Mouse (Mus musculus) midbrain, embryonic 10.5 days (tissue): ENCODE measurements around the gene Dph6. TPM values are rescaled to one million over a fixed set of nuclear protein-coding genes. Genes with fewer than 3 reads are reported as not detected.
A peak's percentile ranks its signal among the peaks of the same experiment; 100 is the strongest.

Experiments used
- DNase-seq: peaks from one replicate; pipeline ENCODE4 v3.0.0-alpha.2; 2017; ENCODE audit warnings: low spot score
- H3K27ac ChIP-seq: fragments of 300-500 bp; sonication (generic); replicated peaks from 2 replicates; pipeline ENCODE4 v1.5.1; 2016; ENCODE audit warnings: mild to moderate bottlenecking
- H3K27me3 ChIP-seq: fragments of 300-500 bp; sonication (generic); 2 replicates; pipeline ENCODE4 v1.6.1; 2016; ENCODE audit warnings: low read depth, mild to moderate bottlenecking; ENCODE audit not compliant: poor library complexity, severe bottlenecking
- H3K36me3 ChIP-seq: fragments of 300-500 bp; sonication (generic); 2 replicates; pipeline ENCODE4 v1.6.1; 2016; ENCODE audit warnings: mild to moderate bottlenecking, moderate library complexity
- H3K4me1 ChIP-seq: fragments of 300-500 bp; sonication (generic); 2 replicates; pipeline ENCODE4 v1.6.1; 2016
- H3K4me3 ChIP-seq: fragments of 300-500 bp; sonication (generic); 2 replicates; pipeline ENCODE4 v1.5.1; 2016; ENCODE audit warnings: mild to moderate bottlenecking, moderate library complexity
- H3K9me3 ChIP-seq: fragments of 300-500 bp; sonication (generic); replicated peaks from 2 replicates; pipeline ENCODE4 v1.6.1; 2016; ENCODE audit warnings: mild to moderate bottlenecking
- WGBS: fragments of 180-500 bp; shearing (Covaris S2); methylation state at CpG from one replicate; pipeline ENCODE4 v1.1.7; 2016; 5-methylcytosine and 5-hydroxymethylcytosine counted together
- polyA plus RNA-seq: library from polyadenylated mRNA; unstranded; fragments of >200 nt; fragmentation: Nextera tagmentation; extraction: Ambion mirVana; gene quantifications from 2 replicates; pipeline ENCODE4 v1.2.1, GENCODE M21; 2016

Dph6 gene
- polyA plus RNA-seq: 18.5 and 18.7 TPM in 2 replicates

DNA sequence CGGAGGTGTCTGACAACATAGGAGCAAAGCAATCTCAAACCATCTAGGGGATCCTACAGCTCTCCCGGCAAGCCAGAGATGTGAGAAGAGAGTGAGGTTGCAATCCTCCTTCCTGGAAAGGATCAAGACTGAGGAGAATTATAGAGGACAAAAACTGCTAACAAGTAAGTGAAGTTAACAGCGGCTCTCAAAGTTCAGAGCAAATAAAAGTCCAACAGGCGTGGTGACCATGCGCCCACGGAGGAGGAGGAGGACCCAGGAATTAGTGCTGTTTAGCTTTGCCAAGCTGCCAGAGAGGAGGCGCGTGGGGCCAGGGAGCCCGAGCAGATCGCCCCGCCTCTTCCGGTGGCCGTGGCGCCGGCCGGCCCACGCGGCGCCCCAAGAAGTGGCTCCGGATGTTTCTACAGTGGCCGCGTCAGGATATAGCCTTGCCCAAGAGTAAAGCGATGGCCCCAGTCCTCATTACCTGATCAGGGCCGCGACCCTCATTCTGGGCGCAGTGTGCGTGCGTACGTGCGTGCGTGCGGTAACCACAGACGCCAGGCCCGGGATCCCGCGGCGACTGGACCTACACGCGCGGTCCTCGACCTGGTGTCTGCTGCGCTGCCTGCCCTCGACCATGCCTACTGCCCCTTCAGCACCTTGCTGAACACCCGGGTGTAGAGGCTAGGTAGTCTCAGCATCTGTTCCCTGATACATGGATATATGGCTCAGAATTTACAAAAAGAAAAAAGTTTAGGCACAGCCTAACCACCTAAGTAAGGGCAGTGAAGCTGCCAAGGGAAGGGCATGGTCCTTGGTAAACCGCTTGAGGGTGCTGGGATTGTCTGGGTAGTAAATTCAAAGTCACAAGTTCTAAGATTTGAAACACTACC lies at the start of gene Dph6:
TSS of gene Dph6 (minus strand) at position 600 of the 875 bp plus-strand sequence.
- no peaks in the 10 kb centered on the region for H3K9me3 ChIP-seq
- no peaks in the 10 kb centered on the region for H3K27me3 ChIP-seq
- peak; percentile 88 for DNase-seq
- peak within 1 kb of the TSS; percentile 97 for H3K27ac ChIP-seq
- under 1% methylated on average over 45 of the region's 45 CpGs for WGBS
- peak within 1 kb of the TSS; percentile 71 for H3K4me3 ChIP-seq
- peaks cover 9% of the 10 kb centered on the region for H3K4me1 ChIP-seq
- H3K36me3 ChIP-seq: no peaks in the 10 kb centered on the region; the same call in 1 of the 2 replicates

GRCm38 (mm10) chr2:114700966-114701685 lies 46.4 kb upstream of the Dph6 start:
- Histone ChIP-seq H3K4me1 (no peaks in the 10 kb centered on the region), H3K9me3 (no peaks in the 10 kb centered on the region), H3K27me3 (no peaks in the 10 kb centered on the region), H3K36me3 (no peaks in the 10 kb centered on the region), H3K4me3 (no peak overlapping the region), H3K27ac (no peak overlapping the region)
- no peak for DNase-seq
- WGBS: 85% methylated on average over 2 of the region's 2 CpGs

- Histone ChIP-seq H3K9me3 (no peaks in the 10 kb centered on the region), H3K36me3 (no peaks in the 10 kb centered on the region), H3K4me1 (no peaks in the 10 kb centered on the region), H3K27ac (no peak overlapping the region), H3K4me3 (no peak overlapping the region), H3K27me3 (no peaks in the 10 kb centered on the region)
- 77% methylated on average over 2 of the region's 2 CpGs for WGBS
- DNase-seq: no peak
Observed at GRCm38 (mm10) chr2:114691607-114692006, 36.8 kb upstream of the Dph6 start.

GRCm38 (mm10) chr2:114687483-114687882 lies 32.7 kb upstream of the Dph6 start:
- Histone ChIP-seq H3K4me1 (no peaks in the 10 kb centered on the region), H3K9me3 (no peaks in the 10 kb centered on the region), H3K27ac (no peak overlapping the region), H3K27me3 (no peaks in the 10 kb centered on the region), H3K36me3 (no peaks in the 10 kb centered on the region), H3K4me3 (no peak overlapping the region)
- DNase-seq: no peak
- WGBS: 74% methylated on average over 1 of the region's 1 CpGs

GRCm38 (mm10) chr2:114687081-114687480 lies 32.3 kb upstream of the Dph6 start:
- Histone ChIP-seq H3K27ac (no peak overlapping the region), H3K4me1 (no peaks in the 10 kb centered on the region), H3K9me3 (no peaks in the 10 kb centered on the region), H3K36me3 (no peaks in the 10 kb centered on the region), H3K27me3 (no peaks in the 10 kb centered on the region), H3K4me3 (no peak overlapping the region)
- WGBS: 93% methylated on average over 4 of the region's 4 CpGs
- no peak for DNase-seq

- Histone ChIP-seq H3K4me1 (no peaks in the 10 kb centered on the region), H3K4me3 (no peak overlapping the region), H3K9me3 (no peaks in the 10 kb centered on the region), H3K27ac (no peak overlapping the region), H3K27me3 (no peaks in the 10 kb centered on the region), H3K36me3 (no peaks in the 10 kb centered on the region)
- DNase-seq: no peak
- 71% methylated on average over 1 of the region's 1 CpGs for WGBS
Observed at GRCm38 (mm10) chr2:114673831-114674230, 19.1 kb upstream of the Dph6 start.

DNA sequence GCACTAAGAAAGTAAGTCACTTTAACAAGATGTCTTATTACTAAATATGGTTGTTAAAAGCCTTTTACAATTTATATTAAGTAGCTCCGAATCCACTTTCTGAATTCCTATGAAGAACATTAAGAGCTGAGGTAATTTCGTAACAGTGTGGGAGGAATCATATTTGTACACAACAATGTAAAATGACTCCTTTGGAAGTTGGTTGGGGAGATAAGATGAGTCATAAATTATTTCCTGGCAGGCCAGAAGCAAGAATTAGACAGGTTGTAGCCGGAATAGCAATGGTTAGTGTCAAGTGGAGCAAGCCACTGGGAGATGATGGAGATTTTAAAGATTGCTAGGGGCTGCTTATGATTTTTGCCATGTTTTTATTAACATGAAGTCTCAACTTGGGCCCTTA lies 16.2 kb upstream of the Dph6 start:
- no peak for DNase-seq
- H3K4me3 ChIP-seq: no peak overlapping the region
- no peaks in the 10 kb centered on the region for H3K9me3 ChIP-seq
- 90% methylated on average over 3 of the region's 3 CpGs for WGBS
- no peak overlapping the region for H3K27ac ChIP-seq
- H3K36me3 ChIP-seq: no peaks in the 10 kb centered on the region
- H3K4me1 ChIP-seq: no peaks in the 10 kb centered on the region
- H3K27me3 ChIP-seq: no peaks in the 10 kb centered on the region

- H3K36me3 ChIP-seq: no peaks in the 10 kb centered on the region
- peaks cover 3% of the 10 kb centered on the region for H3K4me1 ChIP-seq
- WGBS: 89% methylated on average over 2 of the region's 2 CpGs
- H3K4me3 ChIP-seq: no peak overlapping the region
- no peaks in the 10 kb centered on the region for H3K9me3 ChIP-seq
- H3K27ac ChIP-seq: no peak overlapping the region
- DNase-seq: no peak
- H3K27me3 ChIP-seq: no peaks in the 10 kb centered on the region
Observed at GRCm38 (mm10) chr2:114658954-114659353, 4.2 kb upstream of the Dph6 start.

- Histone ChIP-seq H3K27me3 (no peaks in the 10 kb centered on the region), H3K9me3 (no peaks in the 10 kb centered on the region), H3K27ac (no peak overlapping the region), H3K4me1 (no peaks in the 10 kb centered on the region), H3K4me3 (no peak overlapping the region), H3K36me3 (peaks cover 8% of the 10 kb centered on the region)
- 63% methylated on average over 5 of the region's 5 CpGs for WGBS
- no peak for DNase-seq
Observed at GRCm38 (mm10) chr2:114646240-114646639, 8.5 kb downstream of the Dph6 start.

DNA sequence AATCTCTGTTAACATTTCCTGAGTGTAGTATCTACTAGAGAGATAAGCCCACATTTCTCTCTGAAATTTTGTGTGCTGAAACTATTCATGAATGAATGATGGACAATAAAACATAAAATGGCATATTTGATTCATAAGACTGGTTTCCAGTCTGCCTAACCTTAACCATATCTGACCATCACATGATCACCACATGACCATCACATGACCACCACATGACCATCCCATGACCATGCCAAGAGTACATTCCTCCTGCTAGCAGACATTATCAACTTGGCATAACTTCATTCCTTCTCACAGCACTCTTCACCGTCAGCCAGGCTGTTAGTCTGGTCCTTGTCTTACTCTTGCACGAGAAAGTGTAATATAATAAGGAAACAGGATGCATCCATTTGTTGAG lies 10.9 kb downstream of the Dph6 start:
- peaks cover 11% of the 10 kb centered on the region for H3K36me3 ChIP-seq
- 94% methylated on average over 2 of the region's 2 CpGs for WGBS
- no peaks in the 10 kb centered on the region for H3K9me3 ChIP-seq
- H3K4me3 ChIP-seq: no peak overlapping the region
- H3K27ac ChIP-seq: no peak overlapping the region
- no peak for DNase-seq
- H3K27me3 ChIP-seq: no peaks in the 10 kb centered on the region
- H3K4me1 ChIP-seq: no peaks in the 10 kb centered on the region

DNA sequence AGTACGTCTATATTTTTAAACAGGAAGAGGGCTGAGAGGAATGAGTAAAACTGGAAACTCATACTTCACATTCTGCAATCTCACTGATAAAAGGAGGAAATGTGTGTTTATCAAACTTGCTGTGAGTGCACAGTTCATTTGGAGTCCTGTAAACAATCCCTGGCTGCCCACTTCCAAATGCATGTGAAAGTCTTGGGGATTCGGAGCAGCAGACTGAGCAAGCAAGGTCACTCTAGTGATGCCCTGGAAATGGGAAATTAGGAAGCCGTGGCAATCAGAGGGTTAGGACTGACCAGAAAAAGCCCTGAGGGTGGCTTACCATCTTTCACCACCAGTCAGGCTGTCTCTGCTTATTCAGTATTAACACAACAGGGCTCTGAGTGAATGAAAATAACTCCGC lies 30.1 kb downstream of the Dph6 start:
- Histone ChIP-seq H3K36me3 (no peaks in the 10 kb centered on the region), H3K27ac (no peak overlapping the region), H3K4me3 (no peak overlapping the region), H3K27me3 (no peaks in the 10 kb centered on the region), H3K4me1 (peaks cover 15% of the 10 kb centered on the region), H3K9me3 (no peaks in the 10 kb centered on the region)
- no peak for DNase-seq
- 68% methylated on average over 4 of the region's 4 CpGs for WGBS

DNA sequence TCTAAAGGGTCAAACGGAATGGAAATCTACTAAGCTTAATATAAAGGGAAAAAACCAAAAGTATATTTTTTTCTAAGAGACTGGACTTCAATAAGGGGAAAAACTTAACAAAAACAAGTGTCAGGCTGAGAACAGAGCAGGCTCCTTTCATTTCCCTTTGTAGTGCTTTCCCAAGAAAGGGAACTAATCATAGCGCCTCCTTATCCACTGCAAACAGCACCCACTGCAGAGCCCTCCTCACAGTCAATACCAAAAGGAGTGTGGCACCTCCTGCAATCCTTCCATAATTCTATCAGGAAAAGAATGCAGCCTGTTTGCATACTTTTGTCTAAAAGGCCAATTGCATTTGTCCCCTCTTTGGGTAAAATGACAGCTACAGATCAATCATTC lies 32.2 kb downstream of the Dph6 start:
- no peak for DNase-seq
- H3K9me3 ChIP-seq: no peaks in the 10 kb centered on the region
- WGBS: 8% methylated on average over 2 of the region's 2 CpGs
- 0 out of 2 replicates have a peak overlapping the region, but pooled peaks have one; percentile 25 for H3K27ac ChIP-seq
- no peaks in the 10 kb centered on the region for H3K27me3 ChIP-seq
- peaks cover 15% of the 10 kb centered on the region for H3K4me1 ChIP-seq
- no peaks in the 10 kb centered on the region for H3K36me3 ChIP-seq
- no peak overlapping the region for H3K4me3 ChIP-seq
